Mouse (Mus musculus) left cerebral cortex, adult 2 months (tissue): ENCODE measurements at regions not wholly inside any gene's neighbourhood (a gene's known extent, or its start where the extent isn't known, plus 50 kb on each side); places are given as distances from the start of the nearest gene placed in this dataset.

ENCODE experiments used
- DNase-seq, 2 experiments: peaks; one replicate each; pipeline ENCODE4 v3.0.0; 2021 to 2022; ENCODE audit warnings: low spot score in 2 of 2, mixed read lengths in 1 of 2; ENCODE audit errors: extremely low spot score in 1 of 2
- H3K27ac ChIP-seq: fragments of 200-600 bp; 2 replicates; pipeline ENCODE4 v1.8.1; 2022
- H3K4me3 ChIP-seq: fragments of 200-600 bp; 2 replicates; pipeline ENCODE4 v1.8.1; 2022
- CTCF ChIP-seq: fragments of 200-600 bp; IDR thresholded peaks from 2 replicates; pipeline ENCODE4 v1.8.1; 2022; ENCODE audit warnings: antibody characterized with exemption, mild to moderate bottlenecking, moderate library complexity
- intact Hi-C: fragments of 180-260 bp; cut with DNase I; formaldehyde crosslinking; loops from one replicate; pipeline ENCODE4 v1.15.1; 2025

DNA sequence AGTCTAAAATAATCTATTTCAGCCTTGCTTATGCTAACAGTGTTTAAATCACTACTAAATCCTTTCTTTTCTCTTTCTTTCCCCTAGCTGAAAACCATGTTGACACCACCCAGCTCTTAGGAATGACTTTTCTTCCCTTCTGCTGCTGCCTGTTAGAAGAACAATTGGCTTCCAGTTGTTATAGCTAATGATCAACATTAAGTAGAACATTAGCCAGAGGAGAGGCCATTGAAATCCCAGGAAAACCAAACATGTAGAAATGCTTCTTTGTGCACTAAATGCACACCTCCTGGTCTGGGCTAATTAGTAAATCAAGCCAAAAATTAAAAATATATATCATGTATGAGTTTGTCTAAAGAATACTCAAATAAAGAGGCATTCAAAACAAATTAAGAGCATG is 703.0 kb upstream of the Arpp21 start:
- Histone ChIP-seq H3K27ac (no peak overlapping the region), H3K4me3 (no peak overlapping the region)
- DNase-seq = no peak
- intact Hi-C loops = no loop called here
- TF ChIP-seq CTCF = no peak

DNA sequence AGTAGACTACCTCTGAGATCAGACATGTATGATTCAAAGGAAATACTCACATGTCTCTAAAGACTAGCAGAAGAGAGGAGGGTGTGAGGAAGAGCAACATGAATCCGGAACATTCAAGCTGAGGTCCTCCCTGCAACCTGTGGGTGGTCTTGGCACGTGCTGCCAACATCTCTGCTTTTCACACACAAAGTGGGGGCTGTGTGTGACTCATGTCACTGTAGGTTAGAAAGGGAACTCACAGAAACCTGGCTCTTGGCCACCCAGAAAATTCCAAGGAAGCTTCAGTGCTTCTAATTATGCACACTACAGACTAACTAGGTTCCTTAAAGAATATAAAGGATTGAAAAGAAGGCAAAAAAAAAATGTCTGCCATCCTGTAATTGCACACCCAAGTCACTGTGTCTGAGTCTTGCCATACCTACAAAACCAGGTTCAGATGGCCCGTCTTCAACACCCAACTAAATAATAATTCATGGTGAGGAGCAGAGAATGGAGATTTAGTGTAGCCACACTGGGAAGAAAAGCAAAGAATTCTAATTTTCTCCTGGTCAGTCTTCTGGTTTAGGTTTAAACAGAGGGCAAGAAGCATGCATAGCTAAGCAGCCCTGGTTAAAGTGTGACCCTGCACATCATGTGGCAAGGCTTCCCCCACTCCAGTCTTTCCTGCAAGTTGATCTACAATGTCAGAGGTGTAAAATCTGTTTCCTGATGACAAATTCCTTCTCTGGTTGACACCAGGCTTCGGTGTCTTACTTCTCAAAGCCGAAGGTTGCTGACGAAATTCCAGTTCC is 673.8 kb upstream of the Arpp21 start:
- Histone ChIP-seq H3K27ac (peak overlapping the region; percentile 61), H3K4me3 (no peak overlapping the region)
- peak; percentile 48 to 59 for DNase-seq
- intact Hi-C loops = no loop called here
- TF ChIP-seq CTCF = no peak

GRCm38 (mm10) chr9:112905955-112906354 is 670.2 kb upstream of the Arpp21 start:
- intact Hi-C loops = no loop called here
- TF ChIP-seq CTCF = no peak
- Histone ChIP-seq H3K27ac (peak overlapping the region; percentile 44; the same call in 1 of the 2 replicates), H3K4me3 (no peak overlapping the region)
- DNase-seq = peak; percentile 20

- DNase-seq = peak in 1 of 2 experiments; percentile 16
- TF ChIP-seq CTCF = no peak
- intact Hi-C loops = loop anchor here (10.0 kb wide), 1 partner anchor 310 kb away; no protein-coding TSS in a partner anchor
- Histone ChIP-seq H3K27ac (peak overlapping the region; percentile 78), H3K4me3 (no peak overlapping the region)
Observed at GRCm38 (mm10) chr9:112864921-112865320, 629.2 kb upstream of the Arpp21 start.

- H3K4me3 ChIP-seq = no peak overlapping the region
- intact Hi-C loops = loop anchor here (10.0 kb wide), 1 partner anchor 314 kb away; no protein-coding TSS in a partner anchor
- TF ChIP-seq CTCF = no peak
- DNase-seq = peak in 1 of 2 experiments; percentile 18
- peak overlapping the region; percentile 69 for H3K27ac ChIP-seq
Observed at GRCm38 (mm10) chr9:112861136-112861535, 625.4 kb upstream of the Arpp21 start.

DNA sequence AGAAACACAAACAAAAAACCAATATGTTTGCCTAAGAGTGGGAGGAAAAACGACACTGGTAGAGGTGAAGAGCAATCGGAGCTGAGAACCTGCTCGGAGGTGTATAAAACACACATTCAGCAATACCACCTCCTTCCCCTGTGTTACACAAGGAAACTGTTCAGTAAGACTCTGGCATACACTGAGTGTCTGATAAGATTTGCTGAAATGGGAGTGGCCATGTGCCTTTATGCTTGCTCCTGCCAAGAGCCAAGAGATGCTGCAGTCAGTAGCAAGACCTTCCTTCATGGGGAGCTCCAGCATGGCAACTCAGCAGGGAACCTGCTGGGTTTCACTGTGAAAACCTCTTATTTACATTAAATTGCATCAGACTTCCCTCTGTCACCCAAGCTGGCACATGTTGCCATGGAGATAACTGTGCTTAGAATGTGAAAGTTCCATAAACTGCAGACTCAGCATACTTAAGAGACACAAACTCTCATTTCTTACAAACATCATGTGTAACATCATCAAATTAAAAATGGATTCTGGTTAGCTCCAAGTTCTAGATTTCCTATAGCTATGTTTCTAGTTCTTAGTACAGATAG is 624.7 kb upstream of the Arpp21 start:
- DNase-seq = no peak
- intact Hi-C loops = loop anchor here (10.0 kb wide), 1 partner anchor 314 kb away; no protein-coding TSS in a partner anchor
- Histone ChIP-seq H3K27ac (peak overlapping the region; percentile 69), H3K4me3 (no peak overlapping the region)
- no peak for TF ChIP-seq CTCF

- no peak for TF ChIP-seq CTCF
- DNase-seq = no peak
- intact Hi-C loops = no loop called here
- Histone ChIP-seq H3K4me3 (no peak overlapping the region), H3K27ac (no peak overlapping the region)
Observed at GRCm38 (mm10) chr9:112841473-112841872, 605.7 kb upstream of the Arpp21 start.

DNA sequence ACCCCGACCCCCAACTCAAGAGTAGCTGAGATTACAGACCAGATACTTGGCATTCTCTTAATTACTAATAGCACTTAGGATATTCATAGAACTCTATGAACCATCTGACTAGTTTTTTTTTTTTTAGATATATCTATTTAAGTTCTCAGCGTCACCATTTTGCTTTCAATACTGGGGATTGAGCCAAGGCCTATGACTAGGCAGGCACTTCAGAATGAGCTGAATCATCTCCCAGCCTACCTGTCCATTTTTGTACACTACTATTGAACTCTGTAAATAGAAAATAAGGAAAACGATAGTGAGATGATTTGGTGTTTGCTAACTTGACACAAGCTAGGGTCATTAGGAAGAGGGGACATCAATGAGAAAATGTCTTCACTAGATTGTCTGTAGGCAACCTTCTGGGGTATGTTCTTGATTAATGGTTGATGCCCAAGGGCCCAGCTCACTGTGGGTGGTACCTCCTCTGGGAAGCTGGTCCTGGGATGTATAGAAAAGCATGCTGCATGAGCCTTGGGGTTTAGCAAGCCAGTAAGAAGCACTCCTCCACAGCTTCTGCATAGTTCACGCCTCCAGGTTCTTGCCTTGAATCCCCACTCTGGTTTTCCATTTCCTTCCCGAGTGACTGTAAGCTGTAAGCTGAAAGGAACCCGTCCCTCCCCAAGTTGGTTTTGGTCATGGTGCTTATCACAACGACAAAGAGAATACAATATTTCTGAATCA is 603.5 kb upstream of the Arpp21 start:
- no peak for TF ChIP-seq CTCF
- Histone ChIP-seq H3K27ac (peak overlapping the region; percentile 41), H3K4me3 (no peak overlapping the region)
- intact Hi-C loops = loop anchor here (5.0 kb wide), 1 partner anchor 188 kb away; no protein-coding TSS in a partner anchor
- DNase-seq = no peak

DNA sequence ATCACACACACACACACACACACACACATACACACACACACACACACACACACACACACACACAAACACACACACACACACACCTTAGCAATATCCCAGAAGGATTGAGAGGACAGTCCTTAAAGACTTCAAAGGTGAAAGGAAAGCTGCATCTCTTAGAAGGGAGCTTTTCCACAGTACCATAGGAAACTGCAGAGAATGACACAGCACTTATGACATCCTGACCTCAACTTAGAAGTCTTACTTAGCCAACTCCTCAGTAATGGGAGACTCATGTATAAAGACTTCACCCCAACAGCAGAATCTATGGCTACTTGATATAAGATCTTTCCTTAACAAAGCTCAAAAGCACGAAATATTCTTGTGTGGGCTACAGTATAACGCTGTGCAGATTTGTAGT is 601.8 kb upstream of the Arpp21 start:
- intact Hi-C loops = loop anchor here (5.0 kb wide), 1 partner anchor 190 kb away; no protein-coding TSS in a partner anchor
- H3K27ac ChIP-seq = no peak overlapping the region
- TF ChIP-seq CTCF = no peak
- no peak for DNase-seq
- no peak overlapping the region for H3K4me3 ChIP-seq

GRCm38 (mm10) chr9:112834441-112835245 is 598.9 kb upstream of the Arpp21 start:
- intact Hi-C loops = loop anchor here (5.0 kb wide), 1 partner anchor 193 kb away; no protein-coding TSS in a partner anchor
- no peak overlapping the region for H3K4me3 ChIP-seq
- peak overlapping the region; percentile 1; the same call in 1 of the 2 replicates for H3K27ac ChIP-seq
- DNase-seq = no peak
- no peak for TF ChIP-seq CTCF

GRCm38 (mm10) chr9:112831102-112831501 is 595.4 kb upstream of the Arpp21 start:
- Histone ChIP-seq H3K4me3 (no peak overlapping the region), H3K27ac (peak overlapping the region; percentile 36; the same call in 1 of the 2 replicates)
- peak; percentile 12 to 42 for DNase-seq
- no peak for TF ChIP-seq CTCF
- intact Hi-C loops = no loop called here
